Mouse (Mus musculus) T-helper 1 cell (primary cell): Measurements from ENCODE around the gene Dclre1b.

Experiments
- in situ Hi-C: fragments of 300-600 bp; cut with MboI, MseI; formaldehyde crosslinking; loops from one replicate; pipeline ENCODE4 v1.15.1; 2025; ENCODE audit warnings: high pct_unique_total_duplicates

Gene Dclre1b

GRCm38 (mm10) chr3:103810967-103811366 lies 1.7 kb upstream of the Dclre1b start:
- in situ Hi-C loops = loop anchor here (25.0 kb wide), 1 partner anchor 626 kb away; no protein-coding TSS in a partner anchor

DNA sequence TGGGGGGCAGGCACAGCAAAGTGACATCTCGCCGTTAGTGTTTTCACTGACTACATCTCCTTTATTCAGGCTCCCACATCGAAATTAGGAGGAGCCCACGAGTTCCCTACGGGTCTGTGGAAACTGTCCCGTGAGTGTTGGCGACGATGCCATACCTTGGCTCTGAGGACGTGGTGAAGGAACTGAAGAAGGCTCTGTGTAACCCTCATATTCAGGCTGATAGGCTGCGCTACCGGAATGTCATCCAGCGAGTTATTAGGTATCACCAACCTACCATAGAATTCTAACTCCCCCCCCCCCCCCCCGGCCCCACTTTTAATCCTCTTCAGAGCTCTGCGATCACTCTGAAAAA lies 531 bp upstream of the Dclre1b start:
- in situ Hi-C loops = loop anchor here (25.0 kb wide), 1 partner anchor 628 kb away; no protein-coding TSS in a partner anchor

DNA sequence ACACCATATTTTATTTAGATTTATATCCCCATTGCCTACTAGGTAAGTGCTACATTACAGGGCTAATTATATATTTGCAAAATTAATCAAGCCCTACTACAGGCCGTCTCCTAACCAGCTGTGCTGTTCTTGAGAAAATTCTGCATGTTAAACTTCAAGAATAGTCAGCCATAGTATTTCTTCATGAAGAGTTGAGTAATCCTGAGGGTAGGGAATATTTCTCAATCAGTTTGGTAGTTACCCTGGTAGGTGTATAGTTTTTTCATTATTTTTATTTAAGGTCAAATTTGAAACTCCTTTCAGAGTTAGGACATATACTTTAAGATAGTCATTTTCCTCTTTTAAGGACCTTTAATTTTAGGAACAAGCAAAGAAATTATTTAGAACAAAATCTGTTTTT lies 3.6 kb downstream of the Dclre1b start:
- in situ Hi-C loops = loop anchor here (25.0 kb wide), 1 partner anchor 632 kb away; no protein-coding TSS in a partner anchor

- in situ Hi-C loops = loop anchor here (25.0 kb wide), 1 partner anchor 634 kb away; no protein-coding TSS in a partner anchor
Measured at GRCm38 (mm10) chr3:103802861-103803260, 6.4 kb downstream of the Dclre1b start.

DNA sequence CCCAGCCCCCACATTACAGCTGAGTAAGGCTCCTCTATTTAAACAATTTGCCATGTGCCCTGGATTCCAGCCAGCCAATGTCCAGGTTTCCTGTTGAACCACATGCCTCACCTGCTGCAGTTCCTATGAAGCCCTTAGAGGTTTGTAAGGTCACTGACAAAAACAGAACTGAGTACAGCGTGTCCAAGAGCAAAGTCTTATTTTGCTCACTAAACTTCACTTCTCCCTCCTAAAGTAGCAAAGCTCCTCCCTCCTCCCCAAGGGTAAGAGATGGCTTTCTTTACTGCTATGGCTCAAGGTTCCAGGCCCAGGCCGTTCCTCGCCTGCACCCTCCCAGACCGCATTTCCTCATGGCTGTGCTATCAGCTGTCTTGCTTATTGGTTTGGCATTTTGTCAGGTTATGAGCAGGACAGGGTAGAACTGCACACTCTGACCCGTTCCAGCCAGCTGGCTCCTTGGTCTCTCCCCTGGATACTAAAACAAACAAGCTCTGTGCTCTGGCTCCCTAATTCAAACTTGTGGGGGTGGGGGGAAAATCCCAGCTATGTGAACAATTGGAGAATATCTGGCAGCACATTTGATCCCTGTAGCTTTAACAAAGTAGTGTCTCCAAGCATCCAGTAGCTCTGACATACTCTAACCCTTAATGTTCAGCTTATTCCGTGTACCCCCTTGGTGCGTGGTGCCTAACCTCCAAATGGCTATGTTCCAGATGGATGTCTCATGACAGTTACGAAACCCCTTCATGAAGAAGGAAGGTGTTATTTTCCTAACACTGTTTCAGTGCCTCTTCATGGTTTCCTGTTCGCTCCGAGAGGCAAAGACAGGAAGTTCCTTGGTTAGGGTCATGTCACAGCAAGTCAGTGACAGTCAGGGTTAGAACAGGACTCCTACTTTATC lies 7.4 kb downstream of the Dclre1b start:
- in situ Hi-C loops = loop anchor here (25.0 kb wide), 1 partner anchor 635 kb away; no protein-coding TSS in a partner anchor

- in situ Hi-C loops = no loop called here
Measured at GRCm38 (mm10) chr3:103799507-103799906, 9.7 kb downstream of the Dclre1b start.

GRCm38 (mm10) chr3:103796389-103796788 lies 12.9 kb downstream of the Dclre1b start:
- in situ Hi-C loops = no loop called here

DNA sequence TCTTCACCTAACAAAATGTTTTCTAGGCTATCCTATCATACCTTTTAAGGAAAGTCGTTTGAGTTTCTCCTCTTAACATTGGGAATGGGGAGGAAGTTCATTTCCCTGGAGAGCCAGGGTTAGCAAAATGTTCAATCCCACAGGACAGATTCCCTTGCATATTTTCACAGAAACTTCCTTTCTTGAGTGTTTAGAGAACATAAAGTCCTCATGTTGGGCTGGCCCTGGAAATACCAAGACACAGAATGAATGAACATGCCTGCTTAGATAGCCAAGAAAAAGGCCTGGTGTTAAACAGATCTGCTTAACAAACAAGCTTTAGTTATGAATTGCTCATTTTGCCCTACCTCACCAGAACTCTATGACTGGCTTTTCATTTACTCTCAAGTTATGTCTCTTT lies 16.7 kb downstream of the Dclre1b start:
- in situ Hi-C loops = loop anchor here (5.0 kb wide), 1 partner anchor 80 kb away; no protein-coding TSS in a partner anchor

DNA sequence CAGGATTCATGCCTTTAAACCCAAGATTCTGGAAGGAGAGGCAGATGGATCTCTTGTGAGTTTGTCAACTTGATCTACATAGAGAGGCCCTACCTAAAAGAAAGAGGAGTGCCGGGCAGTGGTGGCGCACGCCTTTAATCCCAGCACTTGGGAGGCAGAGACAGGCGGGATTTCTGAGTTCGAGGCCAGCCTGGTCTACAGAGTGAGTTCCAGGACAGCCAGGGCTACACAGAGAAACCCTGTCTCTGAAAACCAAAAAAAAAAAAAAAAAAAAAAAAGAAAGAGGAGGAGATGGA lies 17.2 kb downstream of the Dclre1b start:
- in situ Hi-C loops = loop anchor here (5.0 kb wide), 1 partner anchor 80 kb away; no protein-coding TSS in a partner anchor

GRCm38 (mm10) chr3:103791230-103792110 lies 17.8 kb downstream of the Dclre1b start, which contains the start of gene Hipk1:
TSS of gene Hipk1 (minus strand) at chr3:103791563.
- in situ Hi-C loops = loop anchor here (5.0 kb wide), 1 partner anchor 81 kb away; no protein-coding TSS in a partner anchor

GRCm38 (mm10) chr3:103790346-103791145 lies 18.7 kb downstream of the Dclre1b start:
- in situ Hi-C loops = loop anchor here (5.0 kb wide), 1 partner anchor 82 kb away; no protein-coding TSS in a partner anchor

- in situ Hi-C loops = loop anchor here (5.0 kb wide), 1 partner anchor 82 kb away; no protein-coding TSS in a partner anchor
Measured at GRCm38 (mm10) chr3:103789891-103790345, 19.3 kb downstream of the Dclre1b start.

DNA sequence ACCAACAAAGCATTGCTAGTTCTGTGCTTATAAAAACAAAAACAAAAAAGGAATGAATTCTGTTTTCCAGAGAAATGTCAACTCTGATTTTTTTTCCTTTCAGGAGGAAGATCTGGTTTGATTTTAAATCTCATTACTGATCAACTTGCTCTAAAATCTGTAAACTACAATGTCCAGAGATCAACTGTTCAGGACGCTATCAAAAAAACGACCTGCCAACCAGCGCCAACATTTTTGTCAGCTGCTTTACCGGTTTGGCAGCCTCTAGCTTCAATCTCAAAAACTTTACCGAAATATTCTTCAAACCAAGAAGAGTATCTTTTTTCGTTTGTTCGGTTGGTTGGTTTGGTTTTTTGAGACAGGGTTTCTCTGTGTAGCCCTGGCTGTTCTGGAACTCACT lies 20.1 kb downstream of the Dclre1b start:
- in situ Hi-C loops = no loop called here

GRCm38 (mm10) chr3:103787225-103787624 lies 22.0 kb downstream of the Dclre1b start:
- in situ Hi-C loops = no loop called here

- in situ Hi-C loops = no loop called here
Measured at GRCm38 (mm10) chr3:103782844-103783609, 26.2 kb downstream of the Dclre1b start.

DNA sequence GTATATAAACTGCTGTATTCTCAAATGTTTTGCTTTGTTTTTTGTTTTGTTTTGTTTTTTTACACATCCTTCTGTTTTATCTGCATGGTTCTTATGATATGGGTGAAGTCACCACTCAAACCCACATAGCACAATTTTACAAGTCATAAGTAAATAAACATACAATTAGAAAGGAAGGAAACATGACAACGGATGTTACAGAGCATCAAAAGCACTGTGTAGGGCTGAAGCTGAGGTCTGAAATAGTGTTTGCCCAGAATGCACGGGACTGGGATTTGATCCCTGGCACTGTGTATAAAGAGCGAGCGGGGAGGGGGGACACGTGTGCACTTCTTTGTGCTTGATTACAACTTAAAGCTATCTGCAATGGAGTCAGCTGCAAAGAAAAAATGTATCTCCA lies 28.5 kb downstream of the Dclre1b start:
- in situ Hi-C loops = no loop called here

DNA sequence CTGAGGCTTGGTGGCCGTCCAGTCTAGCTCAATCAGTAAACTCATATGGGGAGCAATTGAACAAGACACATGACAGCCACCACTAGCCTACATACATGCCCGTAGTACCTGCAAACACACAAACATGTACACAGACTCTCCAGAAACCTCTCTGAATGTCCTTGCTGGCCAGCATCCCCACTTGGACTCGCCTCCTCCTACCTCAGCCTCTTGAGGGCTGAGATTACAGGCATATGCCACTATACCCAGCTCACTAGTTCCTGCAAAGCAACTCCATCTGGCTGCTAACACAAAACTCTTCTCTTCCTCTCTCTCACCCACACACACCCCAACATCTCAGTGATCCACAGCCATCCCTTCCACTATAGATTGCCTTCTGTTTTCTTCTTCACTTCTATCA lies 29.0 kb downstream of the Dclre1b start:
- in situ Hi-C loops = no loop called here

- in situ Hi-C loops = no loop called here
Measured at GRCm38 (mm10) chr3:103779183-103779582, 30.1 kb downstream of the Dclre1b start.

DNA sequence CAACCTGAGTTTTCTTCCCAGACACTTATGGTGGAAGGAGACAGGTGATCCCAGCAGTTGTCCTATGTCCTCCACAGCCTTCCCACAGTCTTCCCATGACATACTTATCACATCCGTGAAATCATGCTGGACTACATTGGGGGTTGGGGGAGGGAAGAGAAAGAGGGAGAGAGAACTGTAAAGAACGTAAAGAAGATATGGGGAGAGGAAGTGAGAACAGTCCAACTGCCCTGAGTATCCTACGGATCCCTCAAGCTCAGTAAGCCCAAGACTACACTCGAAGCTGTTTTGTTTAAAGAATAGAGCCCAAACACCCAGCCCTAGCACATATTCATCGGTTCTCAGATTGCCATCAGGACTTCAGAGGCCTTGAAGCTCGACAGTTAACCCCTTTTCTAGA lies 30.6 kb downstream of the Dclre1b start:
- in situ Hi-C loops = no loop called here

- in situ Hi-C loops = no loop called here
Measured at GRCm38 (mm10) chr3:103777940-103778339, 31.3 kb downstream of the Dclre1b start.
